Mouse (Mus musculus): ENCODE measurements at regions not wholly inside any gene's neighbourhood (a gene's known extent, or its start where the extent isn't known, plus 50 kb on each side); places are given as distances from the start of the nearest gene placed in this dataset.

GRCm38 (mm10) chr14:74359663-74360552 lies 280.7 kb upstream of the Htr2a start:
- DNase-seq (ENCODE audit: low spot score), result no peak

GRCm38 (mm10) chr14:74384481-74384880 lies 256.2 kb upstream of the Htr2a start:
- DNase-seq (ENCODE audit: low spot score), result no peak

- DNase-seq (ENCODE audit: low spot score), result no peak
Measured at GRCm38 (mm10) chr14:74392419-74392818, 248.2 kb upstream of the Htr2a start.

- no peak for DNase-seq (ENCODE audit: low spot score)
Measured at GRCm38 (mm10) chr14:74397202-74397601, 243.4 kb upstream of the Htr2a start.

GRCm38 (mm10) chr14:74409441-74409840 lies 231.2 kb upstream of the Htr2a start:
- DNase-seq (ENCODE audit: low spot score), result no peak

- no peak for DNase-seq (ENCODE audit: low spot score)
Measured at GRCm38 (mm10) chr14:74428226-74428625, 212.4 kb upstream of the Htr2a start.

GRCm38 (mm10) chr14:74464027-74464682 lies 176.5 kb upstream of the Htr2a start:
- DNase-seq (ENCODE audit: low spot score), result no peak

- DNase-seq (ENCODE audit: low spot score), result no peak
Measured at GRCm38 (mm10) chr14:74495504-74495903, 145.1 kb upstream of the Htr2a start.

GRCm38 (mm10) chr14:74511521-74511920 lies 129.1 kb upstream of the Htr2a start:
- no peak for DNase-seq (ENCODE audit: low spot score)

- no peak for DNase-seq (ENCODE audit: low spot score)
Measured at GRCm38 (mm10) chr14:74516451-74516850, 124.2 kb upstream of the Htr2a start.

GRCm38 (mm10) chr14:74519531-74519930 lies 121.1 kb upstream of the Htr2a start:
- DNase-seq (ENCODE audit: low spot score), result no peak

GRCm38 (mm10) chr14:74521669-74522068 lies 119.0 kb upstream of the Htr2a start:
- no peak for DNase-seq (ENCODE audit: low spot score)

GRCm38 (mm10) chr14:74527246-74527645 lies 113.4 kb upstream of the Htr2a start:
- DNase-seq (ENCODE audit: low spot score), result no peak

- no peak for DNase-seq (ENCODE audit: low spot score)
Measured at GRCm38 (mm10) chr14:74529368-74529951, 111.2 kb upstream of the Htr2a start.

- no peak for DNase-seq (ENCODE audit: low spot score)
Measured at GRCm38 (mm10) chr14:74538187-74538586, 102.5 kb upstream of the Htr2a start.

- DNase-seq (ENCODE audit: low spot score), result no peak
Measured at GRCm38 (mm10) chr14:74544028-74544427, 96.6 kb upstream of the Htr2a start.

- no peak for DNase-seq (ENCODE audit: low spot score)
Measured at GRCm38 (mm10) chr14:74551091-74551490, 89.5 kb upstream of the Htr2a start.

- no peak for DNase-seq (ENCODE audit: low spot score)
Measured at GRCm38 (mm10) chr14:74553636-74554035, 87.0 kb upstream of the Htr2a start.

GRCm38 (mm10) chr14:74558359-74558758 lies 82.3 kb upstream of the Htr2a start:
- DNase-seq (ENCODE audit: low spot score), result peak; percentile 4

Measured in ovary, adult 18-20 months (tissue).